Mouse (Mus musculus): ENCODE measurements around the gene Lrrc25. TPM values are rescaled to one million over a fixed set of nuclear protein-coding genes. Genes with fewer than 3 reads are reported as not detected.

The Lrrc25 gene
- polyA plus RNA-seq, 1 experiment from 2014 or later, result 0.74 TPM

Other genes with a start within 250 kb of the Lrrc25 start
- 0.14 TPM in 1 of 2 replicates, not detected in the other for gene Comp, start 242.6 kb upstream of the Lrrc25 start, polyA plus RNA-seq (2015; fragmentation: Nextera tagmentation; extraction: Ambion mirVana)
- 41.0 and 42.2 TPM in 2 replicates for gene Crtc1, start 176.6 kb upstream of the Lrrc25 start, polyA plus RNA-seq (2015; fragmentation: Nextera tagmentation; extraction: Ambion mirVana)
- 19.3 and 21.4 TPM in 2 replicates for gene Klhl26, start 139.2 kb upstream of the Lrrc25 start, polyA plus RNA-seq (2015; fragmentation: Nextera tagmentation; extraction: Ambion mirVana)
- 70.2 and 75.0 TPM in 2 replicates for gene Tmem59l, start 128.8 kb upstream of the Lrrc25 start, polyA plus RNA-seq (2015; fragmentation: Nextera tagmentation; extraction: Ambion mirVana)
- 4.3 and 5.3 TPM in 2 replicates for gene Crlf1, start 123.0 kb upstream of the Lrrc25 start, polyA plus RNA-seq (2015; fragmentation: Nextera tagmentation; extraction: Ambion mirVana)
- gene Rex1bd, start 109.4 kb upstream of the Lrrc25 start, polyA plus RNA-seq (2015; fragmentation: Nextera tagmentation; extraction: Ambion mirVana), result 164 and 176 TPM in 2 replicates
- 724 and 839 TPM in 2 replicates for gene Uba52, start 105.4 kb upstream of the Lrrc25 start, polyA plus RNA-seq (2015; fragmentation: Nextera tagmentation; extraction: Ambion mirVana)
- 433 and 440 TPM in 2 replicates for gene Fkbp8, start 88.4 kb upstream of the Lrrc25 start, polyA plus RNA-seq (2015; fragmentation: Nextera tagmentation; extraction: Ambion mirVana)
- 49.8 and 50.2 TPM in 2 replicates for gene Kxd1, start 88.2 kb upstream of the Lrrc25 start, polyA plus RNA-seq (2015; fragmentation: Nextera tagmentation; extraction: Ambion mirVana)
- gene Ell, start 76.7 kb upstream of the Lrrc25 start, polyA plus RNA-seq (2015; fragmentation: Nextera tagmentation; extraction: Ambion mirVana), result 17.4 and 19.2 TPM in 2 replicates
- gene Isyna1, start 21.8 kb upstream of the Lrrc25 start, polyA plus RNA-seq (2015; fragmentation: Nextera tagmentation; extraction: Ambion mirVana), result 116 TPM in 2 replicates
- 114 TPM in 2 replicates for gene Ssbp4, start 7.3 kb upstream of the Lrrc25 start, polyA plus RNA-seq (2015; fragmentation: Nextera tagmentation; extraction: Ambion mirVana)
- not detected in 2 replicates for gene Gdf15, start 16.3 kb downstream of the Lrrc25 start, polyA plus RNA-seq (2015; fragmentation: Nextera tagmentation; extraction: Ambion mirVana)
- 63.6 and 70.2 TPM in 2 replicates for gene Pgpep1, start 44.2 kb downstream of the Lrrc25 start, polyA plus RNA-seq (2015; fragmentation: Nextera tagmentation; extraction: Ambion mirVana)
- gene Lsm4, start 57.1 kb downstream of the Lrrc25 start, polyA plus RNA-seq (2015; fragmentation: Nextera tagmentation; extraction: Ambion mirVana), result 211 and 228 TPM in 2 replicates
- gene Jund, start 82.8 kb downstream of the Lrrc25 start, polyA plus RNA-seq (2015; fragmentation: Nextera tagmentation; extraction: Ambion mirVana), result 89.0 and 96.0 TPM in 2 replicates
- 0.13 and 0.14 TPM in 2 replicates for gene Iqcn, start 87.3 kb downstream of the Lrrc25 start, polyA plus RNA-seq (2015; fragmentation: Nextera tagmentation; extraction: Ambion mirVana)
- not detected in 2 replicates for gene Gm3336, start 102.4 kb downstream of the Lrrc25 start, polyA plus RNA-seq (2015; fragmentation: Nextera tagmentation; extraction: Ambion mirVana)
- gene Pde4c, start 107.6 kb downstream of the Lrrc25 start, polyA plus RNA-seq (2015; fragmentation: Nextera tagmentation; extraction: Ambion mirVana), result 0.13 and 0.22 TPM in 2 replicates
- 319 and 328 TPM in 2 replicates for gene Rab3a, start 138.5 kb downstream of the Lrrc25 start, polyA plus RNA-seq (2015; fragmentation: Nextera tagmentation; extraction: Ambion mirVana)
- gene Mpv17l2, start 144.8 kb downstream of the Lrrc25 start, polyA plus RNA-seq (2015; fragmentation: Nextera tagmentation; extraction: Ambion mirVana), result 51.5 and 57.7 TPM in 2 replicates
- gene Pik3r2, start 160.6 kb downstream of the Lrrc25 start, polyA plus RNA-seq (2015; fragmentation: Nextera tagmentation; extraction: Ambion mirVana), result 126 and 127 TPM in 2 replicates
- gene Mast3, start 188.9 kb downstream of the Lrrc25 start, polyA plus RNA-seq (2015; fragmentation: Nextera tagmentation; extraction: Ambion mirVana), result 24.6 and 25.0 TPM in 2 replicates
- 0.08 and 0.18 TPM in 2 replicates for gene Il12rb1, start 192.3 kb downstream of the Lrrc25 start, polyA plus RNA-seq (2015; fragmentation: Nextera tagmentation; extraction: Ambion mirVana)
- 9.0 and 9.6 TPM in 2 replicates for gene Arrdc2, start 223.6 kb downstream of the Lrrc25 start, polyA plus RNA-seq (2015; fragmentation: Nextera tagmentation; extraction: Ambion mirVana)
- gene Kcnn1, start 247.1 kb downstream of the Lrrc25 start, polyA plus RNA-seq (2015; fragmentation: Nextera tagmentation; extraction: Ambion mirVana), result 12.4 and 14.3 TPM in 2 replicates

Data from forebrain, embryonic 15.5 days (tissue).